Mouse (Mus musculus): ENCODE results near the gene Olfr504.
"Not testable (repeated sequence)": the region's sequence is repeated elsewhere in the genome, so short reads cannot be mapped to it uniquely, and the experiment has no call there.

Olfr504 gene

DNA sequence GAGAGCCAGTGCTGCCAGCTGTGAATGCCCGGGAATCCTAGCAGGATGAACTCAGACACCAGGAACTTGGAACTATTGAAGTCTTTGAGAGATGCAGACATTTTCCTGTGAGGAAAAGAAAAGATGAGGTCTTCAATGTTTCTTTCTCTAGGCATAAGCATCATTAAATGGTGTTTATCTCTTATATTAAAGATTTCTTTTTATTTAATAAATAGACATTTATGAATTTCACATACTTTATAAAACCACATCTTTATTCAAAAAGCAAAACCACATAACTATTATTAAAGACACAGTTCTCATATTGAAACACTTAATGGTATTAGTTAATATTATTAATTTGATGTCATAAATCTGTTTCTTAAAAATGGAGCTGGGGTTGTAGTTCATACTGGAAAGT, at the start of gene Olfr504:
TSS of gene Olfr504 (minus strand) at position 101 of the 400 bp plus-strand sequence.
- in situ Hi-C loops (cut with MboI, MseI) = no loop called here

DNA sequence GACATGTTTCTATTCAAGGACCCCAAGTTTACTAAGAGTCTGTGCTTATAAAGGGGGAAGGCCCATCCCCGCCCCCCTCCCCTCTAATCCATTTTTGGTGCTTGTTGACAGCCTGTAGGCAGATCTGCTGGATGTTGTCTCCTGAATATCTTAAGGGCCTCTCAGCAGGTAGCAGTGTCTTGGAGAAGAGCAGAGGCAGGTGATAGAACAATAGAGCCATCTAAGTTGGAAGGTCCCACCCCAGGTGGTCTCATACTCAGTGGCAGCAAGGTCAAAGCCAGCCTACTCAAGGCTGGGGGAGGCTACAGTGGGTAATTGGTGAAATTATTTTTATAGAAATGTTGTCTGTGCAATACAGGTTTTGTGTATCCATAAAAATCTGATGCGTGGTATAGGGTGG, 48.5 kb upstream of the Olfr504 start:
- in situ Hi-C loops (cut with MboI, MseI) = loop anchor here in 1 of 2 experiments (5.0 kb wide), 1 partner anchor 522 kb away; no protein-coding TSS in a partner anchor

DNA sequence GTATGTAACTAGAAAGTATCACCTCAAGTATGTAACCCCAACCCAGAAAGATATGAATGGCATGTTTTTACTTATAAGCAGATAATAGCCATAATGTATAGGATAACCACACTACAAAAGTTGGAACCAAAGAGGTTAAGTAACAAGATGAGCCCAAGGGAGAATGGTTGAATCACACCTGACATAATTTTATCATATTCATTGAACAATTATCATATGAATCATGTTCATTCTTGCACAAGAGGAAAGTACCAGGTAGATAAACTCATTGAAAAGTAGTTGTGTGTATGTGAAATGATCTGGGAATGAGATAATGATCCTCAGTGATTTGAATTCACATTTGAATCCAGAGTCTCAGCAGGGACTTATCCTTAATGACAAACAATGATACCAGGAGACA, 44.9 kb upstream of the Olfr504 start, which contains the start of gene Olfr506:
TSS of gene Olfr506 (plus strand) at position 301 of the 400 bp plus-strand sequence.
- in situ Hi-C loops (cut with MboI, MseI) = loop anchor here in 1 of 2 experiments (5.0 kb wide), 1 partner anchor 518 kb away; no protein-coding TSS in a partner anchor

DNA sequence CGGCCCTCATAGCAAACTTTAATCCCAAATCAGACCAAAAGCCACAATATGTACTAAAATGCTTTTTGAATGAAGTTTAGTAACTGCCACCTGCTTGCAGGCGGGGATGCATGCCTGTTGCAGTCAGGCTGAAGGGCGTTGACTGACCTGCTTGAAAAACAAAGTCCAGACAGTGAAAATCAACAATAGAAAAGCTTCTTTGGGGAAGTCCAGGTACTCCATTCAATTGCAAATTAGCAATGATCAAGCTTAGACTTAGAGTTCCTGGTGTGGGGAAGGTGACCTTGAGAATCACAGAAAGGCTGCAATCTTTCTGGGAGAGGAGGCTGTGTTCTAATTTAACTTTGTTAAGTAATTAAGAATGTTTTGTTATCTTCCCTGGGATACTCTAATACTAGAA, 36.3 kb upstream of the Olfr504 start:
- in situ Hi-C loops (cut with MboI, MseI) = not testable (repeated sequence)

DNA sequence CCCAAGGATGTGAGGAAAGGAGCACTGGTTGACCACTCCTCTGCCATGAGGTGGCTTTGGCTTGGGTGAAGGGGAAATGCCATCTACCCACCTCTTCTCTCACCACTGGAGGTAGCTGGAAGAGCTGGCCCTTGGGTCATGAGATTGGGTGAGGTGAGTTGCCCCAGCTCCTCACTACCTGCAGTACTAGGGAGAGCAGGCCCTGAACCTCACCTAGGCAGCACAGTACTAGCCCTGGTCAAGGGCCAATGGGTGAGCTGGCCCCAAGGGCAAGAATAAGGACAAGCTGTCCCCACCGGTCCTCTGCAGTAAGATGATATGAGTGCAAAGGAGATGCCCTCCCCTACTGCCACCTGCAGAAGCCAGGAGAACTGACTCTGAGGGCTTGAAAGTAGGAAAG, 24.2 kb upstream of the Olfr504 start:
- in situ Hi-C loops (cut with MboI, MseI) = no loop called here

DNA sequence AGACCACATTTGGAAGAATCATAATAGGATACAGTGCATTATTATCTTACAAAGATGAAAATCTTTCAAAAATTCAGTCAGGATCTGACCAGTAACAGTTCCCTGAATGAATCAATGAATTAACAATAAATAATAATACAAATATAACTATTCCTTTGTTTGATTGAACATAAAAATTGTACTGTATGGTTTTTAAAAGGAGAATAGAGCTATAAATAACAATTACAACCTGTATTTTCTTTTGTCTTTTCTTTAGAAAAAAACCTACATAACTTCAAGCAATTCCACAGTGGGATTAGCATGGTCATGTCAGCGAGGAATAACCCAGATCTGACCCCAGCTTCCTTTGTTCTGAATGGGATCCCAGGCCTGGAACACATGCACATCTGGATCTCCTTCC, 21.4 kb downstream of the Olfr504 start, which contains the start of gene Olfr503:
TSS of gene Olfr503 (plus strand) at position 301 of the 400 bp plus-strand sequence.
- in situ Hi-C loops (cut with MboI, MseI) = loop anchor here in 1 of 2 experiments (25.0 kb wide), 1 partner anchor 1982 kb away; no protein-coding TSS in a partner anchor

DNA sequence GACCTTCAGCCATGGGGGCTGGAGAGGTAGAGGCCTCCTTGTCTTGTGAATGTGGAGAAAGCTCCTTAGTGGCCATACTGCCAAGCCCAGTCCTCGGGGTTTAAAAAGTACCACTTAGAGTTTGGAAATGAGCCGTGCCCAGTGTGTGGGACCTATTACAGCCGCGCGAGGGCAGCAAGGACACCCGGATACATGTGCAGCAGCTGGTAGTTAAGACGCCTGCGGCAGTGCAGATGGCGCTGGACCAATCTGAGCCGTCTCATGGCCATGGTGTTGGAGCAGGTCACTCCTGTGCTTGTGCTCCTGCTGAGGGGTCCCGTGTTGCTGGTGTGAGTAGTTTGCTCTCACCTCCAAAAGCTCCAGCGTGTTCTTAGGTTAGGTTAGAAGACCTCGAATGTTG, 23.2 kb downstream of the Olfr504 start:
- in situ Hi-C loops (cut with MboI, MseI) = loop anchor here in 1 of 2 experiments (25.0 kb wide), 1 partner anchor 1980 kb away; no protein-coding TSS in a partner anchor

DNA sequence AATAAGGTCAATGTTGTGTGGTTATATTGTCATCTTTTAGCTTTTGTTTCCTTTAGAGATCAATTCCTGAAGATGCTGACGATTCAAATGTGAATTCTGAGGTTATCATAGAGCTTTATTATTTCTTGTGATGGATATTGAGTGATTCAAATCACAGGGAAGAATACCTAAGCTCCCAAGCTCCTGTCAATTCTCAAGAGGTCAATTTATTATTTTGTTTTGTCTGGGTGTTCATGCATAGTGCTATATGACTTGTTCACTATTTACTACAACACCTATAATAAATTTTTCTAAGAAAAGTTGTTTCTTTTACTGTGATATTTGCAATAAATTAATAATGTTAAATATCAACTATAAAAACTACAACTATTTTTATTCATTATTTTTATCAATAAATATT, 40.6 kb downstream of the Olfr504 start, which contains the start of gene Olfr502:
TSS of gene Olfr502 (minus strand) at position 101 of the 400 bp plus-strand sequence.
- in situ Hi-C loops (cut with MboI, MseI) = loop anchor here in 1 of 2 experiments (25.0 kb wide), 1 partner anchor 1963 kb away; no protein-coding TSS in a partner anchor
